Mouse (Mus musculus): Measurements from ENCODE around the gene Sctr. TPM values are rescaled to one million over a fixed set of nuclear protein-coding genes. Genes with fewer than 3 reads are reported as not detected.
"Not testable (repeated sequence)": the region's sequence is repeated elsewhere in the genome, so short reads cannot be mapped to it uniquely, and the experiment has no call there.

The Sctr gene
- polyA plus RNA-seq, 1 experiment from 2014 or later, result 0.87 TPM

GRCm38 (mm10) chr1:120090880-120091570, 84.3 kb downstream of the Sctr start:
- Histone ChIP-seq H3K27ac (replicated peaks) (no peak overlapping the region), H3K36me3 (no peaks in the 10 kb centered on the region), H3K27me3 (no peaks in the 10 kb centered on the region), H3K4me2 (replicated peaks) (no peak overlapping the region), H3K4me3 (no peak overlapping the region), H3K4me1 (no peaks in the 10 kb centered on the region), H3K9ac (replicated peaks) (no peak overlapping the region), H3K9me3 (no peaks in the 10 kb centered on the region)
- ATAC-seq (ENCODE audit: low FRiP score, low read depth), result no peak
- 88% methylated on average over 8 of the region's 8 CpGs for WGBS

- not testable (repeated sequence) for H3K4me2 ChIP-seq (replicated peaks); H3K4me3 ChIP-seq; H3K9ac ChIP-seq (replicated peaks); H3K27ac ChIP-seq (replicated peaks); H3K27me3 ChIP-seq; H3K4me1 ChIP-seq; H3K36me3 ChIP-seq; H3K9me3 ChIP-seq
- 55% methylated on average over 11 of the region's 14 CpGs for WGBS
- peak; percentile 40; the same call in 1 of the 2 replicates for ATAC-seq (ENCODE audit: low FRiP score, low read depth)
These were observed 86.9 kb downstream of the Sctr start for GRCm38 (mm10) chr1:120093482-120094134.

DNA sequence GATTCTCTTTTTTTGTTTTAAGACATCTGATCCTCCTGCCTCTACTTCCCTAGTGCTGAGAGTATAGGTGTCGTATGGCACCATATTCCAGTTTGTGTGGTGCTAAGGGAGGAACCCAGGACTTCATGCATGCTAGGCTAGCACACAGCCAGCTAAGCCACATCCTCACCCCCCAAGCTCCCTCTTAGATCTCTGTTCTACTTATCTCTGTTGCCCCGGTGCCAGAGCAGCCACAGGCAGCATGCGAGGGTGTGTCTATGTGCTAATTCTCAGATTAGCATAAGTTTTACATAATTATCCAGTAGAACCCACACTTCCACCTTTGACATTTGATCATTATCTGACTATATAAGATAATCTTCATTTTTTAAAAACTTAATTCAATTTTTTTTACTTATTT, 88.2 kb downstream of the Sctr start:
- no peak overlapping the region for H3K4me3 ChIP-seq
- no peak overlapping the region for H3K9ac ChIP-seq (replicated peaks)
- no peak overlapping the region for H3K4me2 ChIP-seq (replicated peaks)
- H3K27ac ChIP-seq (replicated peaks), result no peak overlapping the region
- no peaks in the 10 kb centered on the region for H3K9me3 ChIP-seq
- no peak for ATAC-seq (ENCODE audit: low FRiP score, low read depth)
- no peaks in the 10 kb centered on the region for H3K4me1 ChIP-seq
- 63% methylated on average over 3 of the region's 3 CpGs for WGBS
- no peaks in the 10 kb centered on the region for H3K36me3 ChIP-seq
- H3K27me3 ChIP-seq, result no peaks in the 10 kb centered on the region

GRCm38 (mm10) chr1:120098327-120098726, 91.6 kb downstream of the Sctr start:
- Histone ChIP-seq H3K36me3 (no peaks in the 10 kb centered on the region), H3K27me3 (no peaks in the 10 kb centered on the region), H3K4me1 (no peaks in the 10 kb centered on the region), H3K4me3 (no peak overlapping the region), H3K4me2 (replicated peaks) (no peak overlapping the region), H3K9me3 (no peaks in the 10 kb centered on the region), H3K27ac (replicated peaks) (no peak overlapping the region), H3K9ac (replicated peaks) (no peak overlapping the region)
- WGBS, result 10% methylated on average over 7 of the region's 7 CpGs
- ATAC-seq (ENCODE audit: low FRiP score, low read depth), result no peak

- 66% methylated on average over 6 of the region's 6 CpGs for WGBS
- no peak for ATAC-seq (ENCODE audit: low FRiP score, low read depth)
These were observed 92.8 kb downstream of the Sctr start for GRCm38 (mm10) chr1:120099483-120099882.

GRCm38 (mm10) chr1:120100456-120101226, 93.9 kb downstream of the Sctr start:
- 76% methylated on average over 8 of the region's 8 CpGs for WGBS
- Histone ChIP-seq H3K9me3 (no peaks in the 10 kb centered on the region), H3K36me3 (no peaks in the 10 kb centered on the region), H3K27me3 (no peaks in the 10 kb centered on the region), H3K9ac (replicated peaks) (no peak overlapping the region), H3K4me3 (no peak overlapping the region), H3K27ac (replicated peaks) (no peak overlapping the region), H3K4me1 (no peaks in the 10 kb centered on the region), H3K4me2 (replicated peaks) (no peak overlapping the region)
- no peak for ATAC-seq (ENCODE audit: low FRiP score, low read depth)

More at GRCm38 (mm10) chr1:120099483-120099882, 92.8 kb downstream of the Sctr start:
- no peak overlapping the region for H3K27ac ChIP-seq (replicated peaks)
- no peak overlapping the region for H3K4me2 ChIP-seq (replicated peaks)
- no peak overlapping the region for H3K9ac ChIP-seq (replicated peaks)
- H3K36me3 ChIP-seq, result no peaks in the 10 kb centered on the region
- H3K4me3 ChIP-seq, result no peak overlapping the region
- no peaks in the 10 kb centered on the region for H3K9me3 ChIP-seq
- no peaks in the 10 kb centered on the region for H3K4me1 ChIP-seq
- no peaks in the 10 kb centered on the region for H3K27me3 ChIP-seq

GRCm38 (mm10) chr1:120101227-120101609, 94.5 kb downstream of the Sctr start:
- H3K4me3 ChIP-seq, result no peak overlapping the region
- no peak for ATAC-seq (ENCODE audit: low FRiP score, low read depth)
- H3K4me2 ChIP-seq (replicated peaks), result no peak overlapping the region
- no peaks in the 10 kb centered on the region for H3K36me3 ChIP-seq
- no peaks in the 10 kb centered on the region for H3K27me3 ChIP-seq
- H3K4me1 ChIP-seq, result no peaks in the 10 kb centered on the region
- H3K27ac ChIP-seq (replicated peaks), result no peak overlapping the region
- H3K9ac ChIP-seq (replicated peaks), result no peak overlapping the region
- H3K9me3 ChIP-seq, result no peaks in the 10 kb centered on the region
- WGBS, result 86% methylated on average over 3 of the region's 3 CpGs

- no peaks in the 10 kb centered on the region for H3K36me3 ChIP-seq
- no peak for ATAC-seq (ENCODE audit: low FRiP score, low read depth)
- no peaks in the 10 kb centered on the region for H3K9me3 ChIP-seq
- H3K9ac ChIP-seq (replicated peaks), result no peak overlapping the region
- H3K4me2 ChIP-seq (replicated peaks), result no peak overlapping the region
- H3K4me1 ChIP-seq, result no peaks in the 10 kb centered on the region
- H3K27ac ChIP-seq (replicated peaks), result no peak overlapping the region
- H3K27me3 ChIP-seq, result no peaks in the 10 kb centered on the region
- H3K4me3 ChIP-seq, result no peak overlapping the region
- WGBS, result 89% methylated on average over 5 of the region's 5 CpGs
These were observed 98.9 kb downstream of the Sctr start for GRCm38 (mm10) chr1:120105556-120105959.

- Histone ChIP-seq H3K9ac (replicated peaks) (no peak overlapping the region), H3K27me3 (no peaks in the 10 kb centered on the region), H3K4me1 (no peaks in the 10 kb centered on the region), H3K36me3 (peaks cover 36% of the 10 kb centered on the region), H3K9me3 (no peaks in the 10 kb centered on the region), H3K4me2 (replicated peaks) (no peak overlapping the region), H3K4me3 (no peak overlapping the region), H3K27ac (replicated peaks) (no peak overlapping the region)
- no peak for ATAC-seq (ENCODE audit: low FRiP score, low read depth)
- WGBS, result 88% methylated on average over 19 of the region's 19 CpGs
These were observed 103.2 kb downstream of the Sctr start for GRCm38 (mm10) chr1:120109741-120110432.

DNA sequence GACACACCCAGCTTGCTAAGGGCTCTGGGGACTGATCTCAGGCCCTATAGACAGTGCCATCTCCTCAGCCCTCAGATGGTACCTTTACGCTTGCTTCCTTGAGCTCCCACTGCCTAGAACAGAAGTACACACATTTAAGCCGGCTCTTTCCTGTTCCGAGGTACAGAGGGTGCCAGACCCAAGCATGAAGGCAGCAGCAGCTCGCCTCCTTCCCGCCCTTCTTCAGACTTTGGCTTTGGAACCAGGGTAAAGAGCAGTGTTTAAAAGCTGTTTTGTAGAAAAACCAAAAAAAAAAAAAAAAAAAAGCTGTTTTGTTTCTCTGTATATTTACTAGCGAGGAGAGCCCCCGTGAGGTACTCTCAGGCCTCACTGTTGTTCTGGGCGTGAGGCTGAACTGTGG, 105.1 kb downstream of the Sctr start:
- WGBS, result 87% methylated on average over 8 of the region's 8 CpGs
- peaks cover 52% of the 10 kb centered on the region for H3K36me3 ChIP-seq
- no peak overlapping the region for H3K4me2 ChIP-seq (replicated peaks)
- H3K9me3 ChIP-seq, result no peaks in the 10 kb centered on the region
- no peak overlapping the region for H3K9ac ChIP-seq (replicated peaks)
- no peaks in the 10 kb centered on the region for H3K27me3 ChIP-seq
- no peak overlapping the region for H3K4me3 ChIP-seq
- ATAC-seq (ENCODE audit: low FRiP score, low read depth), result no peak
- no peaks in the 10 kb centered on the region; the same call in 1 of the 2 replicates for H3K4me1 ChIP-seq
- H3K27ac ChIP-seq (replicated peaks), result no peak overlapping the region

DNA sequence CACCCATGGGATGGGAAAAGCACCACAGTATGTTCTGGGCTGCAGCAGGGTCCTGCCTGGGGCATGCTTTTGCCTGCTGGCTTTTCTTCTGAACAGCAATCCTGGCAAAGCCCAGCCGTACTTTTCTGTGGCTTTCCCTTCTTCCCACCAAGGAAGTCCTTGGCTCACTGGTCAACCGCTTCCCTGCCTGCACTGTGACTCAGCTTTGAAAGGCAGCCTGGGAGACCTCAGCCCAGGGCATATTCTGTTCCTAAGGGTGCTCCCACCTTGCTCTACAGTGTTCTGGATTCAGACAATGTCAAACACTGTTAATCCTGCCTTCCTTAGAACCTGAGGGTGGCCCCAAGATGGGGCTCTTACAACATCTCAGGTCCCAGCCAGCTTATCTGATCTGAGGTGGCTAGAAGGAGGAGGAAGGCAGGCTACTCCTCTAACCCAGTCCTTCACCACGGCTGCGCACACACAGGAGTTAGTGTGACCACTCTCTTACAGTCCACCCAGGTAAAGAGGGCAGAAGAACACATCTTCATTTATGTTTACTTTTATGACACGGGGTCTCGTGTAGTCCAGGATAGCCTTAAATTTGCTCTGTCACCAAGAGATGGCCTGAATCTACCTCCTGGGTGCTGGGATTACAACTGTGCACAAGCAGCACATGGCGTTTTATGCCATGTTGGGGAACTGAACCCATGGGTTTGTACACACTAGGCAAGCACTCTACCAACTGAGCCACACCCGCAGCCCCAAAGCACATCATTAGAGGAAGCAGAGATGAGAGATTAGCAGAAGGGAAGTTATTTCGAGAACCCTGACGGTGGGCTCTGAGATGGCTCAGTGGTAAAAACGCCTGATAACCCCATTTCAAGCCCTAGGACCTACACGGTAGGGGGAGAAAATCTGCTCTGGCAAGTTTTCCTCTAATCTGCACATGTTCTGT, 105.8 kb downstream of the Sctr start:
- Histone ChIP-seq H3K9ac (replicated peaks) (no peak overlapping the region), H3K4me1 (peaks cover 2% of the 10 kb centered on the region; the same call in 1 of the 2 replicates), H3K27ac (replicated peaks) (no peak overlapping the region), H3K27me3 (no peaks in the 10 kb centered on the region), H3K4me2 (replicated peaks) (no peak overlapping the region), H3K36me3 (peaks cover 52% of the 10 kb centered on the region), H3K4me3 (no peak overlapping the region), H3K9me3 (no peaks in the 10 kb centered on the region)
- 93% methylated on average over 12 of the region's 12 CpGs for WGBS
- no peak for ATAC-seq (ENCODE audit: low FRiP score, low read depth)
